Mouse (Mus musculus): ENCODE data around the gene Ankrd1. TPM values are rescaled to one million over a fixed set of nuclear protein-coding genes. Genes with fewer than 3 reads are reported as not detected.

Gene Ankrd1
- polyA plus RNA-seq (2015; fragmentation: Nextera tagmentation; extraction: Ambion mirVana): 0.11 and 0.18 TPM in 2 replicates

DNA sequence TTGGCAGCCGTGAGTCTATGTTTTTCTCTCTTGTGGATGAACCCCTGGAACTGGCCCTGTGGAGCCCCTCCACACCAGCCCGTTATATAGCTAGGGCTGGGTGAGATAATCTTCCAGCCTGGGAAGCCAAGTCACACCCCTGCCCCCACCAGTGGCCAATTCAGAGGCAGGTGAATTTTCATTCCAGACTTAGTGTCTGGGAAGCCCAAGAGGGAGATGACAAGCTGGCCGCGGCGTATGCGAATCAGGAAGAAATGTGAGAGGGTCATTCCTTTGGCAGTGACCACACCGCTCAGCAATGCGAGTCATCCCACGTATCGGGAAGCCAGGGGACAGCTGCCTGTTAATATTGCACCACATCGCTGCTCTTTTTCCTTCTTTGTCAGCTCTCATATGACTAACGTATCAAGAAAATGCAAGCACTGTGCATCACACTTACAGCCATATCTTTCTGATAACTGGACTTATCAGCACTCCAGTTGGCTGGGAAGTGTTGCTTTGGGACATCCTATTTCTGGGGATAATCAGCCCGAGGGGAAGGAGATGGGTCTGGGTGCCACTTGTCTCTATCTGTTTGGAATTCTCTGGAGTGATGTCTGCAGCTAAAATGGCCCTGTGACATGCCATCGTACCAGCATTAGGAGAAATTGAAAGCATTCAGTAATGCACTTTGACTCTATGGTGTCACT lies at the start of gene Ankrd1:
TSS of gene Ankrd1 (minus strand) at position 317 of the 689 bp plus-strand sequence.
- no peak within 1 kb of the TSS for H3K4me3 ChIP-seq (replicated peaks)
- H3K9me3 ChIP-seq: 0 out of 2 replicates have a peak, but pooled peaks cover 6% of the 10 kb centered on the region
- H3K4me1 ChIP-seq (replicated peaks): no peaks in the 10 kb centered on the region
- no peak within 1 kb of the TSS for H3K27ac ChIP-seq
- no peaks in the 10 kb centered on the region for H3K27me3 ChIP-seq (replicated peaks)
- ATAC-seq: no peak
- no peaks in the 10 kb centered on the region for H3K36me3 ChIP-seq
- no peak within 1 kb of the TSS for H3K4me2 ChIP-seq (replicated peaks)
- H3K9ac ChIP-seq: no peak within 1 kb of the TSS
- 66% methylated on average over 14 of the region's 14 CpGs for WGBS

DNA sequence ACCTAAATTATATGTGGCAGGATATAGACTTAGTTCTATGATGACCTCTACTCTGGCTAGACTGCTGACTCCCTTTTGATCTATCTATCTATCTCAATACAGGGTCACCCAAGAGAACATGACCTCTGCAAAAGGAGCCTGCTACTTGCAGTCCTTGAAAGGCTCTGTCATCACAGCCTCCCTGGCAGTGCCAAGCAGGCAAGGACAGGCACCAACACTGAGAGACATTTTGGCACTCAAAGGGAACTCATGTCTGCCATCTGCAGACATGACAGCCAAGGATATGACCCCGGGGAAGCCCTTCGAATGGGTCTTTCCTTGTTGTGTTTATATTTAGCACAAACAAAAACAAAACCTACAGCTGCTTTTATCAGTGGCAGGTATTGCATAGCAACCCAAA lies 49.2 kb upstream of the Ankrd1 start:
- Histone ChIP-seq H3K27ac (no peak overlapping the region), H3K4me3 (replicated peaks) (no peak overlapping the region), H3K4me1 (replicated peaks) (no peaks in the 10 kb centered on the region), H3K27me3 (replicated peaks) (no peaks in the 10 kb centered on the region), H3K9ac (no peak overlapping the region), H3K9me3 (no peaks in the 10 kb centered on the region), H3K4me2 (replicated peaks) (no peak overlapping the region), H3K36me3 (no peaks in the 10 kb centered on the region)
- WGBS: 93% methylated on average over 2 of the region's 2 CpGs
- no peak for ATAC-seq

DNA sequence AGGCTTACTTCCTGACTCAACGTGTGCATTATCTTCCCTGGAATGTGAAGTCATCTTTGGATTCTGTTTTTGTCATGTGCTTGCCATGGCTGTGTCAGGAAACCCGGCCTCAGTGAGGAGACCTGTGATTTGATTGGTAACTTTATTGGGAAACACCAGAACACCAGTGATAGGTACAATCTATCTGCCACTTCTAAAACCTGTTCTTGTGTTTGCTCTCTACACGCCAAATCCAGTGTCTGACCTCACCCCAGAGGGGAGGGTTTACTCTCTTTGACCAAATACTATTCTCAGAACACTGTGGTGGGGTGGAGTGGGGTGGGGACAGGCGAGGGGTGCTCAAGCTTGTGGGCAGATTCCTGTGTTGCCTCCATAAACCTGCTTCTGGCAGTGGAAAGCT lies 48.2 kb upstream of the Ankrd1 start:
- Histone ChIP-seq H3K27me3 (replicated peaks) (no peaks in the 10 kb centered on the region), H3K4me1 (replicated peaks) (no peaks in the 10 kb centered on the region), H3K4me3 (replicated peaks) (no peak overlapping the region), H3K36me3 (no peaks in the 10 kb centered on the region), H3K4me2 (replicated peaks) (no peak overlapping the region), H3K27ac (no peak overlapping the region), H3K9me3 (no peaks in the 10 kb centered on the region), H3K9ac (no peak overlapping the region)
- no peak for ATAC-seq
- 56% methylated on average over 4 of the region's 4 CpGs for WGBS

DNA sequence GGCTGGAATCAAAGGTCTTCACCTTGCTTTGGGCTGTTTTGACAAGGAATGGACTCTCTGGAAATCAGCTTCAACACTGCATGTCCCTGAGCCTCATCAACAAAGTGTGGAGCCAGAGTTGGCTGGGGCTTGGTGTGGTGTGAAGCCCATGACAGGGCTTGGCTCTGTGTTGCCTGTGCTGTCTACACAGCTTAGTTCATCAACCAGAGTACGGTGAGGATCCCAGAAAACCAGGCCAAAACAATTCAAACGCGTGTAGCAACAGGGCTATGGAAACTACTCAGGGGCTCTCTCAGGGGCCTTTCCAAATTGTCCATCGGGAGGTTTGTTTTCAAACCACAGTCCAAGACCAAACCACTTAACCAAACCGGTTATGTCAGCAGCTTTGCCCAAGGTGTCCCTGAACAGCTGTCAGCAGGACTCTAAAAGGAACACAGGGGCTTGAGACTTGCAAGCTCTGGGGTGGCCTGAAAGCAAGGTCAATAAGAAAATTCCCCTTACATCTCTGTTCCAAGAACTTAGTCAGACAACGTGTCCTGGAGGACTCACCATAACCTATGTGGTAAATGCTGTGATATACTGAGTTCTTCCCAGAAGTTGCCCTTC lies 47.5 kb upstream of the Ankrd1 start:
- Histone ChIP-seq H3K4me3 (replicated peaks) (no peak overlapping the region), H3K4me2 (replicated peaks) (no peak overlapping the region), H3K36me3 (no peaks in the 10 kb centered on the region), H3K27me3 (replicated peaks) (no peaks in the 10 kb centered on the region), H3K9ac (no peak overlapping the region), H3K27ac (no peak overlapping the region), H3K9me3 (no peaks in the 10 kb centered on the region), H3K4me1 (replicated peaks) (no peaks in the 10 kb centered on the region)
- no peak for ATAC-seq
- WGBS: 91% methylated on average over 6 of the region's 6 CpGs

DNA sequence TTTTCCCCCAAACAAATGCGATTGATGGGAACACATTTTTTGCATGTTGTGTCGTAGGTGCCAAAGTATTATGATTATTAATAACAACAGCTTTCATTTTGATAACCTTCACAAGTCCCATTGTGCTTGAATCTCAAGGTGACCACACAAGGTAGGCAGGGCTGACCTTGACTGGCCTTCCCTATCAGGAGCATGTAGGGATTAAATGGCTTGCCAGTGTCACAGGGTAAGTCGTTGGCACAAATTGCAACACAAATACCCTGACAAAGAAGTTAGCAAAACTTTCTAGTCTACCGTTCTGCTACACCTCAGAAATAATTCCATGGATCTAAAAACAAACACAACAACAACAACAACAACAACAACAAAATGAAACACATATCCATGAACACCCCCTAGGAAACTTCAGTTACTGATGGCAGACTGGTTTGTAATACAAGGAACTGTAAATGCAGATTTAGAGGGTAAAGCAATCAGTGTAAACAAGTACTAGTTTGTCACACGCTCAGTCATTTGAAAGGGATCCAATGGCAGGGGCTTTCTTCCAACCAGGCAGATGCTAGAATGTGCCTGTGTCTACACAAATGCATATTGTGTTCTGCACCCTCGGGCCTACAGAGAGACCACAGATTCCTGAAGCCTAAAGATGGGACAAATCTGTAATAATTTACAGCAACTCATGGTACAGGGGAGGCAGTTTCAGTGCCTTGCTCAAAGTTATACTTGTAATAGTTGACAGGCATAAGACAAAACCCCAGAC lies 46.7 kb upstream of the Ankrd1 start:
- Histone ChIP-seq H3K27me3 (replicated peaks) (no peaks in the 10 kb centered on the region), H3K36me3 (no peaks in the 10 kb centered on the region), H3K4me3 (replicated peaks) (no peak overlapping the region), H3K27ac (no peak overlapping the region), H3K4me1 (replicated peaks) (no peaks in the 10 kb centered on the region), H3K9ac (no peak overlapping the region), H3K9me3 (no peaks in the 10 kb centered on the region), H3K4me2 (replicated peaks) (no peak overlapping the region)
- WGBS: 77% methylated on average over 6 of the region's 6 CpGs
- ATAC-seq: no peak

DNA sequence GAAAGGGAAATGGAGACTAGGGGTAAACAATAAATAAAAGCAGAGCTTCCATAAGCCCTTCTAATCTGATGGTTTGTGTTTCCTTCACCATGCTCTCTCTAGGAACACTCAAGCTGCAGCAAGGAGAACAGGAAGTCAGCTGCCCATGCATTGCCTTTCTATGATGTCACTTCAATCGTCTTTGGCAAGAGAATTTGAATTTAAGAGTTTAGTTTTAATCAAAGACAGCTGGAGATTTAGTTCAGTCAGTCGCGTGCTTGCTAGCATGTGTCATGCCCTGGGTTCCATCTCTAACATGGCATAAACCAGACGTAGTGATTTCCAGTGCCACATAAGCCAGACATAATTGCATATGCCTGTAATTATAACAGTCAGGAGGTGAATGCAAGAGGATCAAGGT lies 45.5 kb upstream of the Ankrd1 start:
- H3K4me1 ChIP-seq (replicated peaks): no peaks in the 10 kb centered on the region
- H3K27ac ChIP-seq: no peak overlapping the region
- no peak overlapping the region for H3K4me3 ChIP-seq (replicated peaks)
- H3K36me3 ChIP-seq: no peaks in the 10 kb centered on the region
- H3K9ac ChIP-seq: no peak overlapping the region
- no peaks in the 10 kb centered on the region for H3K27me3 ChIP-seq (replicated peaks)
- ATAC-seq: no peak
- no peak overlapping the region for H3K4me2 ChIP-seq (replicated peaks)
- WGBS: 61% methylated on average over 4 of the region's 4 CpGs
- no peaks in the 10 kb centered on the region for H3K9me3 ChIP-seq

DNA sequence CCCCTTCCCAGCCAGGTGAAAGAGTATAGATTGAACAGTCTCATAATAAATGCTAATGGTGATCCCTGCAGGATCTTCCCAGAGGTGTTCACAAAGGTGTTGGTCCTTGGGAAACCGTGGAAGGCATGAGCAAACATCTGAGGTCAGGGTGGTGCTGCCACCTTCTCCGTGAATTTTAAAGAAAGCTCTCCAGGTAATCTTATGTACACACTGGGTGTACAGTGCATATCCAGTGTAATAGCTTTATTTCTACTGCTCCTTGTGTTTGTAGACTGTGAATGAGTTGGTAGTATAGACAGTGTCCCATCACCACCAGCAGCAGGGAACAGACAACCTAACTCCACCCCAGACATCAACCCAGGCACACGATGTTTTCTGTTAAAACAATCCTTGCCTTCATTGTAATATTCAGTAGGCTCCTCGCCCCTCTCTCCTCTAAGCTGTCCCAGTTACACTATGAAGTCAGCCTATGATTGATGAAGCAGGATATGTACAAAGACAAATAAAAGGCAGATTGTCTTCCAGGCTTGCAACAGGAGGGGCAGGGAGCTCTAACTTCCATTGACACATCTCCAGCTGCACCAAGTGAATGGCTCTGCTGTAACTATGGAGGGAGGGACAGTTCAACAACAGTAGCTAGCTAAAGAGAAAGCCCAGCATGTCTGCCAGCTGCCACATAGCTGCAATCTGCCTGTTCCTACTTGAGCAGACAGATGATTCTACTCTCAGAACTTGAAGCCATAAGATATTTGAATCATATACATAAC lies 30.5 kb upstream of the Ankrd1 start:
- Histone ChIP-seq H3K36me3 (no peaks in the 10 kb centered on the region), H3K4me1 (replicated peaks) (no peaks in the 10 kb centered on the region), H3K9ac (no peak overlapping the region), H3K27me3 (replicated peaks) (no peaks in the 10 kb centered on the region), H3K4me3 (replicated peaks) (no peak overlapping the region), H3K9me3 (no peaks in the 10 kb centered on the region), H3K27ac (no peak overlapping the region), H3K4me2 (replicated peaks) (no peak overlapping the region)
- ATAC-seq: peak; percentile 28; the same call in 1 of the 2 replicates
- WGBS: 39% methylated on average over 4 of the region's 4 CpGs

DNA sequence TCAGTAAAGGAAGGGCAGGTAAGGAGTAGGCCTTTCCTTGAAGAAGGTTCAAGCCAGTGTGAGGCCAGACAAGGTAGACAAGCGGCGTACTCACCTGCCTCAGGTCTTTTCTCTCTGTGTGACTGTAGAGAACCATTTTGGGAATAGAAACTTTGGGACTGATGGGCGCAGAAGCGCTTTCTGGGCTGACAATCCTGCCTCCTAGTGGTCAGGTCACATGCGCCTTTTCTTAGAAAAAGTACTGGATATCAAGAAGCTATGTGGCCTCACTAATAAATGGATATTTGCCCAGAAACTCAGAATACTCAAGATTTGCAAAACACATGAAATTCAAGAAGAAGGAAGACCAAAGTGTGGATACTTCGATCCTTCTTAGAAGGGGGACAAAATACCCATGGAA lies 28.7 kb upstream of the Ankrd1 start:
- H3K27ac ChIP-seq: no peak overlapping the region
- WGBS: 89% methylated on average over 6 of the region's 6 CpGs

DNA sequence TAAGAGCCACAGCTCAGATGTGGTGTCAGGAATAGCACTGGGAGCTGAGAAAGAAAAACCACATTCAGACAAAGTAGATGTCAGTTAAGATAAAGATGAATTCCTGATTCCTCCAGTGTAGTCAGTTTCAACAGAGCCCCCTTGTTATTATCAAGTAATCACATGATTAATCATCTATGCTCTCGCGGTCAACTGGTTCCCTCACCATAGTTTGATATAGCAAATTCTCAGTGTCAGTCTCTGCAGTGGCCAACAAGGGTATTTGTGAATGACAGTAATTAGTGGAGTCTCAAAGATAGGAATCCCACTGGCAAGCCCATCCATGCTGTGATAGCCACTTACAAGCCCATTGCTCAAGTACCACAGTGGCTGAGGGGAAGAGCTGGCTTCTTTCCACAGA lies 23.7 kb upstream of the Ankrd1 start:
- Histone ChIP-seq H3K9me3 (no peaks in the 10 kb centered on the region), H3K4me3 (replicated peaks) (no peak overlapping the region), H3K4me1 (replicated peaks) (no peaks in the 10 kb centered on the region), H3K27ac (no peak overlapping the region), H3K27me3 (replicated peaks) (no peaks in the 10 kb centered on the region), H3K4me2 (replicated peaks) (no peak overlapping the region), H3K36me3 (no peaks in the 10 kb centered on the region), H3K9ac (no peak overlapping the region)
- ATAC-seq: no peak
- WGBS: 91% methylated on average over 2 of the region's 2 CpGs

More for the DNA sequence above, 28.7 kb upstream of the Ankrd1 start:
- ATAC-seq: no peak
- Histone ChIP-seq H3K4me3 (replicated peaks) (no peak overlapping the region), H3K27me3 (replicated peaks) (no peaks in the 10 kb centered on the region), H3K9ac (no peak overlapping the region), H3K36me3 (no peaks in the 10 kb centered on the region), H3K9me3 (no peaks in the 10 kb centered on the region), H3K4me1 (replicated peaks) (no peaks in the 10 kb centered on the region), H3K4me2 (replicated peaks) (no peak overlapping the region)

DNA sequence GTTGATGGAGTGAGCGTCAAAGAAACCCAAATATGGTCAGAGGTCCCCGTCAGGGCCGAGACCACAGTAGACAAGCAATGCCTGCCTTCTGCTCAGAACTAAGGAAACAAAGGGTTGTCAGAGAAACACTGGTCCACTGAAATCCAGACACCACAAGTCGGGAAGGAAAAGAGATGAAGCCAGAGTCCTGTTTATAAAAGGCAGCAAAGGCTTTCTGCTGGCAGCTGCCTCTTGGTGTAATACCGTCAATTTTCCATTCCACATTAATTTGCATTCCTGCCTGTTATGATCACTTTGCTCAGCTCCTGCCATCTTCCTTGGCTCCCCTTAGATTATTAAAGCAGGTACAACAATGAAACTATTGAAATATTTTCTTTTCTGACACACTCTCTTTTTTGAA lies 13.8 kb upstream of the Ankrd1 start:
- ATAC-seq: no peak
- H3K4me2 ChIP-seq (replicated peaks): no peak overlapping the region
- no peak overlapping the region for H3K27ac ChIP-seq
- no peak overlapping the region for H3K9ac ChIP-seq
- no peaks in the 10 kb centered on the region for H3K9me3 ChIP-seq
- no peaks in the 10 kb centered on the region for H3K27me3 ChIP-seq (replicated peaks)
- H3K4me3 ChIP-seq (replicated peaks): no peak overlapping the region
- H3K36me3 ChIP-seq: no peaks in the 10 kb centered on the region
- WGBS: 38% methylated on average over 5 of the region's 5 CpGs
- H3K4me1 ChIP-seq (replicated peaks): peaks cover 9% of the 10 kb centered on the region; the same call in 1 of the 2 replicates

DNA sequence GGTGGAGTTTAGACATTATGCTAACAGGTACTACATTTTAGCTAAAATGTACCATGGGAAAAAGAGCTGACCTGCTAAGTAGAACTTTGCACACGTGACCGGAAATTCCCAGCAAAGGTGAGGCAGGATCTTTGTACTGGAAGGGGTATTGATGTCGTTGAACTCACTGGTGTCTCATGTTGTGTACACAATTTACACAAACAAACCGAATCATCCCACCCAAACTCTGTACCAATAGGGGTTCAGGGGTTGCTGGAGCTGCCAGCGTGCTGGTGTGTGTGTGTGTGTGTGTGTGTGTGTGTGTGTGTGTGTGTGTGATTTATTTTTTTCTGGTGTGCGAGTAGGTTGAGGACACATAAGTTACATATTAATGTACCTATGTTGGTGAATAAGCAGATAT lies 13.2 kb upstream of the Ankrd1 start:
- Histone ChIP-seq H3K4me3 (replicated peaks) (no peak overlapping the region), H3K4me2 (replicated peaks) (no peak overlapping the region), H3K9me3 (no peaks in the 10 kb centered on the region), H3K9ac (no peak overlapping the region), H3K4me1 (replicated peaks) (peaks cover 9% of the 10 kb centered on the region; the same call in 1 of the 2 replicates), H3K27ac (no peak overlapping the region), H3K36me3 (no peaks in the 10 kb centered on the region), H3K27me3 (replicated peaks) (no peaks in the 10 kb centered on the region)
- no peak for ATAC-seq
- 84% methylated on average over 6 of the region's 6 CpGs for whole genome bisulfite sequencing

DNA sequence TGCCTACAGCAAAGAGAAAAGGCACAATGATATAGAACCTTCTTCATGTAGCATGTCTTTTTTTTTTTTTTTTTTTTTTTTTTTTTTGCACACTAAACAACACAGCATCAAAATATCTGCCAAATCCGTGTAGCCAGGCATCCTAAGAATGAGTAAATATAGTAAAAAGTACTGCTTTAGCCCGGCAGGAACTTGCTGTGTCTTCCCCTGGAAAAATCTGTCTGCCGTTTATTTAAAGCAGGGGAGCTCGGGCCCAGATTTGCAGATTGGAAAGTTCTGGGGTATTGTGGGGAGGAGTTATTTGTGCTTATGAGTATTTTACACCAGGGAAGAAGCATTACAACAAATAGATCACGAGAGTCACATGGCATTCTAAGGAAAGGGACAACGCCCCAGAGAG lies 12.1 kb upstream of the Ankrd1 start:
- H3K4me3 ChIP-seq (replicated peaks): no peak overlapping the region
- no peak overlapping the region for H3K4me2 ChIP-seq (replicated peaks)
- H3K36me3 ChIP-seq: no peaks in the 10 kb centered on the region
- H3K27ac ChIP-seq: no peak overlapping the region
- no peak for ATAC-seq
- H3K9ac ChIP-seq: no peak overlapping the region
- WGBS: 40% methylated on average over 6 of the region's 6 CpGs
- H3K27me3 ChIP-seq (replicated peaks): no peaks in the 10 kb centered on the region
- peaks cover 9% of the 10 kb centered on the region; the same call in 1 of the 2 replicates for H3K4me1 ChIP-seq (replicated peaks)
- H3K9me3 ChIP-seq: no peaks in the 10 kb centered on the region
